Mouse (Mus musculus): ENCODE measurements around the gene Syngap1.
"Not testable (repeated sequence)": the region's sequence is repeated elsewhere in the genome, so short reads cannot be mapped to it uniquely, and the experiment has no call there.

Gene Syngap1

GRCm38 (mm10) chr17:26972703-26973574, 31.9 kb downstream of the Syngap1 start, which contains the start of gene Zbtb9:
Gene Zbtb9, plus strand, starts transcription at chr17:26973167.
- in situ Hi-C loops (cut with MboI; ENCODE audit: low pct_unique_long_range_greater_than_20kb in 1 of 2, low sequenced_read_pairs in 2 of 2, unreplicated experiment in 1 of 2), result no loop called here

- in situ Hi-C loops (cut with MboI; ENCODE audit: low pct_unique_long_range_greater_than_20kb in 1 of 2, low sequenced_read_pairs in 2 of 2, unreplicated experiment in 1 of 2), result no loop called here
These were observed 33.5 kb downstream of the Syngap1 start for GRCm38 (mm10) chr17:26974547-26974946.

GRCm38 (mm10) chr17:26975415-26975814, 34.4 kb downstream of the Syngap1 start:
- in situ Hi-C loops (cut with MboI; ENCODE audit: low pct_unique_long_range_greater_than_20kb in 1 of 2, low sequenced_read_pairs in 2 of 2, unreplicated experiment in 1 of 2), result no loop called here

- in situ Hi-C loops (cut with MboI; ENCODE audit: low pct_unique_long_range_greater_than_20kb in 1 of 2, low sequenced_read_pairs in 2 of 2, unreplicated experiment in 1 of 2), result not testable (repeated sequence)
These were observed 36.3 kb downstream of the Syngap1 start for GRCm38 (mm10) chr17:26977354-26977753.

GRCm38 (mm10) chr17:26979426-26979825, 38.4 kb downstream of the Syngap1 start:
- in situ Hi-C loops (cut with MboI; ENCODE audit: low pct_unique_long_range_greater_than_20kb in 1 of 2, low sequenced_read_pairs in 2 of 2, unreplicated experiment in 1 of 2), result no loop called here

- in situ Hi-C loops (cut with MboI; ENCODE audit: low pct_unique_long_range_greater_than_20kb in 1 of 2, low sequenced_read_pairs in 2 of 2, unreplicated experiment in 1 of 2), result no loop called here
These were observed 40.0 kb downstream of the Syngap1 start for GRCm38 (mm10) chr17:26981050-26981449.

- in situ Hi-C loops (cut with MboI; ENCODE audit: low pct_unique_long_range_greater_than_20kb in 1 of 2, low sequenced_read_pairs in 2 of 2, unreplicated experiment in 1 of 2), result no loop called here
These were observed 42.3 kb downstream of the Syngap1 start for GRCm38 (mm10) chr17:26983382-26983781.

GRCm38 (mm10) chr17:26985503-26986179, 44.6 kb downstream of the Syngap1 start:
- in situ Hi-C loops (cut with MboI; ENCODE audit: low pct_unique_long_range_greater_than_20kb in 1 of 2, low sequenced_read_pairs in 2 of 2, unreplicated experiment in 1 of 2), result no loop called here

GRCm38 (mm10) chr17:26990521-26990920, 49.5 kb downstream of the Syngap1 start:
- in situ Hi-C loops (cut with MboI; ENCODE audit: low pct_unique_long_range_greater_than_20kb in 1 of 2, low sequenced_read_pairs in 2 of 2, unreplicated experiment in 1 of 2), result no loop called here

GRCm38 (mm10) chr17:26994410-26994809, 53.4 kb downstream of the Syngap1 start:
- in situ Hi-C loops (cut with MboI; ENCODE audit: low pct_unique_long_range_greater_than_20kb in 1 of 2, low sequenced_read_pairs in 2 of 2, unreplicated experiment in 1 of 2), result no loop called here

GRCm38 (mm10) chr17:26995006-26995405, 54.0 kb downstream of the Syngap1 start:
- in situ Hi-C loops (cut with MboI; ENCODE audit: low pct_unique_long_range_greater_than_20kb in 1 of 2, low sequenced_read_pairs in 2 of 2, unreplicated experiment in 1 of 2), result no loop called here

- in situ Hi-C loops (cut with MboI; ENCODE audit: low pct_unique_long_range_greater_than_20kb in 1 of 2, low sequenced_read_pairs in 2 of 2, unreplicated experiment in 1 of 2), result no loop called here
These were observed 54.5 kb downstream of the Syngap1 start for GRCm38 (mm10) chr17:26995562-26995961.

GRCm38 (mm10) chr17:26997661-26998060, 56.6 kb downstream of the Syngap1 start:
- in situ Hi-C loops (cut with MboI; ENCODE audit: low pct_unique_long_range_greater_than_20kb in 1 of 2, low sequenced_read_pairs in 2 of 2, unreplicated experiment in 1 of 2), result no loop called here

GRCm38 (mm10) chr17:26998283-26998682, 57.2 kb downstream of the Syngap1 start:
- in situ Hi-C loops (cut with MboI; ENCODE audit: low pct_unique_long_range_greater_than_20kb in 1 of 2, low sequenced_read_pairs in 2 of 2, unreplicated experiment in 1 of 2), result no loop called here

- in situ Hi-C loops (cut with MboI; ENCODE audit: low pct_unique_long_range_greater_than_20kb in 1 of 2, low sequenced_read_pairs in 2 of 2, unreplicated experiment in 1 of 2), result no loop called here
These were observed 58.9 kb downstream of the Syngap1 start for GRCm38 (mm10) chr17:26999996-27000395.

GRCm38 (mm10) chr17:27001151-27001550, 60.1 kb downstream of the Syngap1 start:
- in situ Hi-C loops (cut with MboI; ENCODE audit: low pct_unique_long_range_greater_than_20kb in 1 of 2, low sequenced_read_pairs in 2 of 2, unreplicated experiment in 1 of 2), result no loop called here

GRCm38 (mm10) chr17:27001889-27002288, 60.8 kb downstream of the Syngap1 start:
- in situ Hi-C loops (cut with MboI; ENCODE audit: low pct_unique_long_range_greater_than_20kb in 1 of 2, low sequenced_read_pairs in 2 of 2, unreplicated experiment in 1 of 2), result no loop called here

GRCm38 (mm10) chr17:27004431-27004830, 63.4 kb downstream of the Syngap1 start:
- in situ Hi-C loops (cut with MboI; ENCODE audit: low pct_unique_long_range_greater_than_20kb in 1 of 2, low sequenced_read_pairs in 2 of 2, unreplicated experiment in 1 of 2), result no loop called here

GRCm38 (mm10) chr17:27004903-27005485, 63.9 kb downstream of the Syngap1 start:
- in situ Hi-C loops (cut with MboI; ENCODE audit: low pct_unique_long_range_greater_than_20kb in 1 of 2, low sequenced_read_pairs in 2 of 2, unreplicated experiment in 1 of 2), result no loop called here
